Mouse (Mus musculus) E14TG2a.4 (cell line): ENCODE results near the gene Lrguk.

Source experiments
- CTCF ChIP-seq: conservative IDR thresholded peaks from 2 replicates; pipeline ENCODE4 v1.5.1; 2014; ENCODE audit warnings: low read length
- POU5F1 ChIP-seq: IDR thresholded peaks from 2 replicates; pipeline ENCODE4 v1.6.1; 2014; ENCODE audit warnings: low read length, borderline replicate concordance

GRCm38 (mm10) chr6:34046551-34047186 lies 17.4 kb downstream of the Lrguk start:
- TF ChIP-seq CTCF, result no peak
- TF ChIP-seq POU5F1, result no peak
